Mouse (Mus musculus): ENCODE results near the gene Gm1527.
"Not testable (repeated sequence)": the region's sequence is repeated elsewhere in the genome, so short reads cannot be mapped to it uniquely, and the experiment has no call there.

Gm1527 gene

GRCm38 (mm10) chr3:28892317-28892716 lies at the start of gene Gm1527:
Gm1527 (plus strand) TSS chr3:28892617.
- DNase-seq, result no peak

GRCm38 (mm10) chr3:28843231-28843630 lies 49.2 kb upstream of the Gm1527 start:
- no peak for DNase-seq

- DNase-seq, result no peak
These were observed 45.3 kb upstream of the Gm1527 start for GRCm38 (mm10) chr3:28847115-28847514.

- DNase-seq, result not testable (repeated sequence)
These were observed 40.2 kb upstream of the Gm1527 start for GRCm38 (mm10) chr3:28852174-28852573.

- DNase-seq, result not testable (repeated sequence)
These were observed 32.6 kb upstream of the Gm1527 start for GRCm38 (mm10) chr3:28859630-28860392.

- not testable (repeated sequence) for DNase-seq
These were observed 4.5 kb downstream of the Gm1527 start for GRCm38 (mm10) chr3:28896966-28897365.

- DNase-seq, result no peak
These were observed 73.5 kb downstream of the Gm1527 start for GRCm38 (mm10) chr3:28965931-28966330.

GRCm38 (mm10) chr3:28968851-28969250 lies 76.4 kb downstream of the Gm1527 start:
- no peak for DNase-seq

All from cerebellum, adult 11-12 months (tissue).